Mouse (Mus musculus) frontal cortex, adult 2 months (tissue): ENCODE results near the gene Riiad1. TPM values are rescaled to one million over a fixed set of nuclear protein-coding genes. Genes with fewer than 3 reads are reported as not detected.

Experiments used
- DNase-seq, 2 experiments: peaks; one replicate each; pipeline ENCODE4 v3.0.0; 2022; ENCODE audit warnings: low spot score in 1 of 2; ENCODE audit errors: extremely low spot score in 1 of 2
- polyA plus RNA-seq: library from polyadenylated mRNA; depleted of rRNA; stranded (reverse); fragments of >200 nt; gene quantifications from 2 replicates; pipeline ENCODE4 v1.2.3, GENCODE M21; 2012; rRNA removed

Gene Riiad1
- polyA plus RNA-seq, 1 experiment, result 3.5 TPM

DNA sequence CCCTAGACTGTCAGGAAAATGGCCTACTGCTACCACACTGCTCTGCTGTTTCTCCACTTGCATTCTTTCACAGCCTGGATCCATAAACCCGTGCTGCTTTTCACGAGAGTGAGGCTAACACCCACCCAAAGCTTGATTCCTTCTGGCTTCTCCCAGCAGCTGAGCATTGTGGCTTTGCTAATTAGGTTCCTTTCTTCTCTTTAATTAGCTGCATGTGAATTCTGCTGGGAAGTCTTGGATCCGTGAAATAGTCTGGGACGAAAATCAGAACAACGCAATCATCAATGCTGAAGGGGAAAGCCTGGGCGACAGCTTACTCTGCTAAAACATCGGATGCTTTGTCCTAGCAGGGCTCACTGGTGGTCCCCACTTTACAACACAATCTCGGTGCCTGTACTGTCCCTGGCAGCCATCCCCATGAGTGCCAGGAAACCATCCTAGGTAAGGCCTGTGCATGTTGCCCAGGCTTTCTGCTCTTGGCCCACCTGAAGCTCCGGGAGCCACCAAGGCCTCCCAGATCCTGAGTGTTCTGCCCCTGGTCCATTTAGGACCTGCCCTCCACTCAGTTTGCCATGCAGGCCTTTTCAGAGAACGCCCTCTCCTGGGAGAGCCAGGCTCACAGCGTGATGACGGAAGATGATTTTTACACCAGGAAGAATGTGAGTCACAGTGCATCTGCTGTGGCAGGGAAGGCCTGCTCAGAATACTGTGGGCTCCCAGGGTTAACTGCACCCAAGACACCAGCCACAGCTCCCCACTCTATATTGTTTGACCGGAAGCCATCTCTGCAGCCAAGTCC lies 14.3 kb downstream of the Riiad1 start:
- peak; percentile 66 to 83 for DNase-seq

DNA sequence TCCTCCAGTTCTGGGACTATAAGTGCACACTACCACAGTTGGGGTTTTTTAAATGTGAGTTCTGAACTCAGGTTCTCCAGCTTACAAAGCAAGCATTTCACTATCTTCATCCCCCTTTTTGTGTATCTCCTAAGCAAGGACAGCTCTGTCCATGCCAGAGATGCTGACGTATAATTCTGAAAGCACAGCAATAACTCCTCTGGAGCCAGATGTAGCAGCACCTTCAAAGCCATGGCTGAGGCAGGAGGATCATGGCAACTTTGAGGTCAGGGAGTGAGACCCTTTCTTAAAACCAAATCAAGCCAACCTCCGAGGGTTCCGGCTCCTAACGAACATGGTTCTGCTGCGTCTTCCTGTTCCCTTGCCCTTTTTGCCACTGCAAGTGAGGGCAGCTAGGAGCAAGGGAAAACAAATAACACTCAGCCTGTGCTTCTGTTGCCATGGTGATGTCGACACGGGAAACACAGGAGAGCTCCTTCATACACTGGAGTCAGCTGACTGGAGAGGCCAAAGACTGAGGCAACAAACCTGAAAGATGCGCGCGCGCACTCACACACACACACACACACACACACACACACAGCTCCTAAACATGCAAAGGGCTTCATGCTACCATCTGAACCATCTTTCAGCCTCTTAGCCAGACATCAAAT lies 16.1 kb downstream of the Riiad1 start:
- no peak for DNase-seq

DNA sequence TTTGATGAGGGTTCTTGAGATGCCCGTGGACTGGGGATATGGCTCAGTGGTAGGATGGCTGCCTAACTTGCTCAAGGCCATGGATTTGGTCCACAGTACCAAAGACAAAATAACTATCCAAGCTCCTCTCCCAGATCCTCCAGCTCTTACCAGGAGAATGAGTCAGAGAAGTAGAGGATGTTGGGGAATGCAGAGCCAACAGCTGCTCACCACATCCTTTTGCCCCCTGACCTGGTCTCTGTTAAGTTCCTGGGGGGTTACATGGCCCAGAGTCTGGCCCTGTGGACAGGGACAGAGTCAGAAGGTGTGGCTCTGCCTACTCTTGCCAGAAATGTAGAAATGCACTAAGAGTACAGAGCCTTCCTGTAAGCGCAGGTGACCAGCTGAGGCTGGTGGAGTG lies 20.3 kb downstream of the Riiad1 start:
- no peak for DNase-seq

DNA sequence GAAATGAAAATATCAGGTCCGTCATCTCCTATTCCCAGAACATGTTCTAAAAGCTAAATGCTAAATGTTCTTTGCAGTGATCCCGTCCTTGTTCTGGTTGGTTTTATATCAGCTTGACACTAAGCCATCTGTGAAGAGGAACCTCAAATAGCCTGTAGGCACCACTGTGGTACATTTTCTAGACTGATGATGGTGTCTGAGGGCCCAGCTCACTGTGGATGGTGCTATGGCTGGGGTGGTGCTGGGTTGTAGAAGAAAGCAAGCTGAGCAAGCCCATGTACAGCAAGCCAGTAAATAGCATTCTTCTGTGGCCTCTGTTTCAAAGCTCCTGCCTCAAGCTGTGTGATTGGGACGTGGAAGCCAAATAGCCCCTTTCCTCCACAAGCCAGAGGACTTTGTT lies 23.1 kb downstream of the Riiad1 start:
- DNase-seq, result no peak

DNA sequence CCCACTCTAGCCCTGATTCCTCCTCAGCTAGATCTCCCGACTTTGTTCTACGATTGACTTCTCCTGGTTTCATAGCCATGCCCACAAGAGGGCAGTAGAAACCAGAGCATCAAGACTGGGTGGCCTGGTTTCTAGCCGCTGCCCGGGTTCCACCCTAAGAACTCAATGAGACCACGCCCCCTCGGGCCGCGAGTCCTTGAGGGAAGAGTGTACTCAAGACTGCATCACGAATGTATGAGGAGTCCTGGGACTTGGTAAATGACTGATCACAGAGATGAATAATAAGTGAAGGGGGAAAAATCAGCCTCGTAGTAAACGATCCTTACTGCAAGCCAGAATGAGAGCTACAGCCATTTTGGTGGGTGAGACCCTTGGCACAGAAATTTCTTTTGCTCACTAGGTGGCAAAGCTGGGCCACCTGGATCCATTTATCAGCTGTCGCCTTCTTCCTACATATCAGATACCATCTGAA lies 23.6 kb downstream of the Riiad1 start:
- peak; percentile 71 to 93 for DNase-seq

DNA sequence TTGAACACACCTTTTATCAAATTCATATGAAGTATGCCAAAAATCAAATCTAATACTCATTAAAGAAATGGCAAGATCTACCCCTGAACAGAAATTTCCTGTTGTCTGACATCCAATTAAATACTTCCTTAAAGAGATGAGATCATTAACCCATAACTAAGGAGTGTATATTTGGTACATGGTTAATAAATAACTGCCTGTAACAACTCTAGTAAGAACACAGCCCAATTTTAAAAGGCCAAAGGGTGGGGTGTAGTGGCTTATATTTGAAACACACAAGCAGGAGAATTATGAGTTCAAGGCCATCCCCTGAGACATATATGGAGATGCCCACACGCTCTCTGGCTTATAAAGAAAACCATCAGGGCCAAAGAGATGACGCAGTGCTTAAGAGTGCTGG lies 30.8 kb downstream of the Riiad1 start:
- DNase-seq, result no peak

DNA sequence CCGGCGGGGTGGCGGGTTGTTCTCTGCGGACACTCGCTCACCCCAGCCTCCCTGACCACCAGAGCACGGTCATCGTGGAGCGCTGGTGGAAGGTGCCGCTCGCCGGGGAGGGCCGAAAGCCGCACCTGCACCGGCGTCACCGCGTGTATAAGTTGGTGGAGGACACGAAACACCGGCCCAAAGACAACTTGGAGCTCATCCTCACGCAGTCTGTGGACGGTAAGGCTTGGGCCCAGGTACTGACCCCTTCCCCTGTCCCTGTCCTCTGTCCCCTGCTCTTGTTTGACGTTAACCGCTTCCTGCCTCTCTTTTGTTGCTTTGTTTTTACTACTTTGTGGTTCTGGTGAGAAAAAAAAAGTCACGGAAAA lies 36.6 kb downstream of the Riiad1 start, which contains the start of gene Oaz3:
Gene Oaz3, minus strand, starts transcription at position 319 of the 368 bp plus-strand sequence.
- DNase-seq, result no peak

DNA sequence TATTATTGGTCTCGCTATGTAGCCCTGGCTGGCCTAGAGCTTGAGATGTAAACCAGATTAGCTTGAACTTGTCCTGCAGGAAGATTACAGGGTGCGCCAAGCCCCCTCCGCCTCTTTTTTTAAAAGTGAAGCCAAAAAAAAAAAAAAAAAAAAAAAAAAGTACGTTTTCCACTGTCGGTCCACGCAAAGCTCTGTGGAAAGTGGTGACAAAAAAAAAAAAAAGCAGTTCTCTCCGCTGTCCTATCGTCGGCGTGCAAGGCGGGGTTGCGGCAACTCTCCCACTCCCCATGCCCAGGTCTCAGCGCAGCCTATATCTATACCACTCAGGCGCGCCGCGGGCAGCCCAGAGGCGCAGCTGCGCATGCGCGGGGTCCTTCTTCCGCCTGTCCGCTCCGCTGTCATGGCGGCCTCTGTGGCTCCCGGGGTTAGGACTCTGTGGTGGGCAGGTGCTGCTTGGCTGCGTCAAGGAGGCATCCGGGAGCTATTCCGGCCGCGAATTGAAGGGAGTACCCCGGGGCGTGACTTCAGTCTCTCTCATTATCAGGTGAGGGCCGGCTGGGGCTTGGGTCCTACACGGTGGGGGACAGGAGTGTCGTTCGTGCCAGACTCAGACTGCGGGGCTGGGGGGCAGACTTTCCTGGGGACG lies 37.1 kb downstream of the Riiad1 start, which contains the start of gene Mrpl9:
Gene Mrpl9, plus strand, starts transcription at position 368 of the 646 bp plus-strand sequence.
- DNase-seq, result peak; percentile 77 to 97

DNA sequence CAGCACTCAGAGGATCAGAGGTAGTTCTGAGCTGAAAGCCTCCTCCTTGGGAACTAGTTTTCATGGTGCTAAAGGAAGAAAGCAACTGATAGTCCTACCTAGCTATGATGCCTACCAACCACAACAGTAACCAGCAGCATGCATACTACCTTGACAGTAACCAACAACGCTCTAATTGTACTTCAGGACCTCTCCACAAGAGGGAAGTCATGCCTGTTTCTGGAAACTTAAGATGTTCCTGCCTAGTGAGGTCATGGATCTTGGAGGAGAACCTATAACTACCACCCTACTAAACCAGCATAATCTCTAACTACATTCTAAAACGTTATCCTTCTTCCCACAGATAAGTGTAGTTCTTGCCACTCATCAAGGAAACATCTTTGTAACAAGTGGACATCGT lies 39.0 kb downstream of the Riiad1 start:
- peak in 1 of 2 experiments; percentile 52 for DNase-seq

DNA sequence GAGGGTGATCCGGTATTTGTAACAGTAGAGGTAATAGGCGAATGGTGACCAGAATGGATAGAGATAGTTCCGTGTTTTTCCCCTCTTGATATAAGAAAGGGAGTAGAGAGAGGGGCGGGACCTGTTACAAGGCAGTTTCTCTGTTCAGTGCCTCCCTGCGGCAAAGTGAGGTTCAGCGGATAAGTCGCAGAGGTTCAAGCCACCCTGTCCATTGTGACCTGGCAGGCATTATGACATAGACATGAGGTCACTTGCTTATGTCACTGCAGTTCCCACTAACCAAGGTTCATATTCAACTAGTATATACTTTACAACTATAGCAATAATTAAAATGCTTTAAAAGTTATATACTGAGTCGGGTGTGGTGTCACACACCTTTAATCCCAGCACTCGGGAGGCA lies 43.7 kb downstream of the Riiad1 start:
- no peak for DNase-seq

DNA sequence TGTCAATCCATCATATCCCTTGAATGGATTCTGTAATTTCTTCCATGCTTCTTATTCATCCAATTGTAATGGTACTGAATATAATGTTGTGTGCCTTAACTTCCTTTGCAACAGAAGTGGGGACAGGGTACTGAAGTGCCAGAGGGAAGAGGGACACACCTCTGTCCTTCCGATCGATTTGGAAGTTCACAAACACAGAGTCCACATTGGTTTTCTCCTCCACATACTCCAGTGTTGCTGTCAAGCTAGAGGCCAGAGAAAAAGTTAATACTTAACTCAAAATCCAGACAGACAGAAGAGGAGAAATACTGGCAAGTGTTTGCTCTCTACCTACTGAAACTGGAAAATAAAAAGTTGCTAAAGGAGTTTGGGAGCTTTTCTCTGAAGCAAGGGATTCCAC lies 45.8 kb downstream of the Riiad1 start:
- DNase-seq, result no peak

DNA sequence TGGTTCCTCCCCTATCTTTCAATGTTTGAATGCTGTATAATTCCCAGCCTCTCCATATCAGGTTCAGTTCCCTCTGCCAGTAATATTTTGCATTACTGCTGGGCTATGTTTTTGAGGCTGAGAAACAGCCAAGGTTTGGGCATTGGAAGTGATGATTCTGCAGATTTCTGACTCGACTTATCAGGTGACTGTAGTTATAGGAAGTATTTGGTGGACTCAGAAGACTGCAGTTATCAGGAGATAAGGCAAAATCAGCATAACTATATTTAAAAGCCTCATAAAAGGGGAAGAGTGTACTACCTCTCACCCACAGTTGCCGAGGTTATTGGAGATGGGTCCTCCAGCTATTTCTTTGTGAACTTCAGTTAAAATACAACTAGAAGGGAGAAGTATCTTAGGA lies 49.2 kb downstream of the Riiad1 start:
- no peak for DNase-seq

Other genes with a start within 250 kb of the Riiad1 start
- not detected in 2 replicates for gene Gm4778, start 216.3 kb downstream of the Riiad1 start, polyA plus RNA-seq
- gene Them4, start 170.3 kb downstream of the Riiad1 start, polyA plus RNA-seq, result 18.7 and 22.1 TPM in 2 replicates
- gene Them5, start 138.2 kb downstream of the Riiad1 start, polyA plus RNA-seq, result not detected in 2 replicates
- 1.4 and 1.5 TPM in 2 replicates for gene C2cd4d, start 117.9 kb downstream of the Riiad1 start, polyA plus RNA-seq
- gene Rorc, start 107.5 kb downstream of the Riiad1 start, polyA plus RNA-seq, result 0.95 and 1.1 TPM in 2 replicates
- 0.40 and 0.55 TPM in 2 replicates for gene Lingo4, start 81.8 kb downstream of the Riiad1 start, polyA plus RNA-seq
- 15.5 and 17.0 TPM in 2 replicates for gene Tdrkh, start 67.1 kb downstream of the Riiad1 start, polyA plus RNA-seq
- gene Mrpl9, start 37.0 kb downstream of the Riiad1 start, polyA plus RNA-seq, result 49.4 and 52.5 TPM in 2 replicates
- 0.19 and 0.28 TPM in 2 replicates for gene Oaz3, start 36.4 kb downstream of the Riiad1 start, polyA plus RNA-seq
- gene Celf3, start 2.0 kb downstream of the Riiad1 start, polyA plus RNA-seq, result 410 and 454 TPM in 2 replicates
- gene Snx27, start 102.4 kb upstream of the Riiad1 start, polyA plus RNA-seq, result 47.5 and 50.5 TPM in 2 replicates
- not detected in 2 replicates for gene Gm10972, start 162.8 kb upstream of the Riiad1 start, polyA plus RNA-seq
- 1.2 and 1.3 TPM in 2 replicates for gene Tuft1, start 178.5 kb upstream of the Riiad1 start, polyA plus RNA-seq
- gene Selenbp2, start 213.2 kb upstream of the Riiad1 start, polyA plus RNA-seq, result 0.53 TPM in 1 of 2 replicates, not detected in the other